Mouse (Mus musculus): ENCODE data around the gene Gm44805.

Gene Gm44805

DNA sequence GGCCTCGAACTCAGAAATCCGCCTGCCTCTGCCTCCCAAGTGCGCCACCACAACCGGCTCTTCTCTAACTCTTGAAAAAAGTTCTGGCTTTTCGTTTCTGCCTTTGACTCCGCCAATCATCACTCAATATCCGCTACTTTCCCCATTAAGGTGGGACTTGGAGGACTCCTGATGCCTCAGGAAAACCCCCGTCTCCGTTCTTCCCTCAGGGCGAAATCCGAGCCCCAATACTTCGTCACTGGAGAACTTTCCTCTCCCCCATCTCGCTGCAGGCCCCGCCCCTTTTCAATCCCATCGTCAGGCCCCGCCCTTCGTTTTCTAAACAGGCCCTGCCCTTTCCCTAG lies 53.1 kb downstream of the Gm44805 start:
- DNase-seq: no peak

GRCm38 (mm10) chr7:19627721-19628120 lies 53.5 kb downstream of the Gm44805 start:
- no peak for DNase-seq

DNA sequence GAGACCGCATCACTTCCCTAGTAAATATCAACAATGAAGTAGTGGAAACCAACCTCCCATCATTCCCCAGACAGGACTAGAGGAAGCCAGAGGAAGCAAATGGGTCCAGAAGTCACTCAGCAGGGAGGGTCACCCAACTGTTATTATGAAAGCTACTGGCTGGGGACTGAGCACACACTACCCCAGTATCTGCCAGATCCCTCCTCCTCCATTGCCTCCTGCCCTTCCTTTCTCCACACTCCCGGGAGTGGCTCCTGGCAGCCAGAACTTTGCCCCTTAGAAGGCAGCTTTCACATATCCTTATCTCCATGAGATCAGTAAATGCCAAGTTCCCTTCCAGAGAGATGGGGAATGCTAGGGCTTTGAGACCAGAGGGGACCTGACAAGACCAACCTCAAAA lies 57.8 kb downstream of the Gm44805 start:
- no peak for DNase-seq

GRCm38 (mm10) chr7:19622241-19622640 lies 59.0 kb downstream of the Gm44805 start:
- no peak for DNase-seq

Data from kidney, postnatal 14 days (tissue).